Mouse (Mus musculus): ENCODE data around the gene Gmds. TPM values are rescaled to one million over a fixed set of nuclear protein-coding genes. Genes with fewer than 3 reads are reported as not detected.

The Gmds gene
- polyA plus RNA-seq, 1 experiment from 2014 or later: 40.5 TPM

DNA sequence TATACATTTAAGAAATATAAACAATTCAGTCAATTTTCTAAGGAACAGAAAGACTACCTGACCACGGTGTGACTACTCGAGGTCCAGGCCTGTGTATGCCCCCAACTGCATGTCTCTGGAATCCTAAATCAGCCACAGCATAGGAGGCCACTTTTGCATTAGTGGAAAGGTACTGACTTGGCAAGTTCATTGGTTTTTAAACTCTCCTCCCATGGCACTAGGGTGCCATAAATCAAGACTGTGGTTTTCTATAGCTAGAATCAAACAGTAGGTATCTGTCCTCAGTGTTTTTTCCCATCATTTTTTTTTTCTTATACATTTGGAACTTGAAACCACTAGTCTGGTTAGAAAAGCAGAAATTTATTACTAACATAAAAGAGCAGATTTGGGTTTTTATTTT is 68.8 kb downstream of the Gmds start:
- Histone ChIP-seq H3K4me1 (ENCODE audit: control insufficient read depth, insufficient read depth, low read length) (no peaks in the 10 kb centered on the region), H3K36me3 (ENCODE audit: control insufficient read depth, insufficient read depth, low read length) (no peaks in the 10 kb centered on the region), H3K9me3 (ENCODE audit: control insufficient read depth, low read length) (no peaks in the 10 kb centered on the region), H3K27me3 (ENCODE audit: control insufficient read depth, insufficient read depth, low read length) (no peaks in the 10 kb centered on the region), H3K9ac (replicated peaks; ENCODE audit: low read depth, low read length) (no peak overlapping the region), H3K4me2 (ENCODE audit: low read depth, low read length) (no peak overlapping the region), H3K4me3 (ENCODE audit: low read depth, low read length) (no peak overlapping the region), H3K27ac (ENCODE audit: low read depth, low read length) (no peak overlapping the region)
- WGBS: 64% methylated on average over 2 of the region's 2 CpGs
- ATAC-seq (ENCODE audit: low read depth): no peak

DNA sequence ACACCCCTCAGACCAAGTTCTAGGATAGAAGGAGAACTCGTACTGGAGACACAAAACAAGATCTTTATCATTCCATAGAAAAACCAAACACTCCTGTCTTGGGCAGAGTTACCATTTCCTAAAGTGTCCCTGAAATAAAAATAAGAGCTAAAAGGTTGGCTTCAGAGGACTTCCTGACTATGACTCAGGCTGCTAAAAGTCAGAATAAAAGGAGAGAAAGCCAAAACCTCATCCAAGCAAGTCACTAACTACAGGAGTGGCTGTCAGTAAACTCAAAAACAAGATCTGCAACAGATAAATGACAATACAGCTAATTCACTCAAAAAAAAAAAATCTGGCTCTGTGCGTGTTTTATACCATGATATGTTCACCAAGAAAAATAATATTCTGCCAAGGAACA is 69.3 kb downstream of the Gmds start:
- Histone ChIP-seq H3K9ac (replicated peaks; ENCODE audit: low read depth, low read length) (no peak overlapping the region), H3K4me3 (ENCODE audit: low read depth, low read length) (no peak overlapping the region), H3K4me1 (ENCODE audit: control insufficient read depth, insufficient read depth, low read length) (no peaks in the 10 kb centered on the region), H3K4me2 (ENCODE audit: low read depth, low read length) (no peak overlapping the region), H3K27me3 (ENCODE audit: control insufficient read depth, insufficient read depth, low read length) (no peaks in the 10 kb centered on the region), H3K36me3 (ENCODE audit: control insufficient read depth, insufficient read depth, low read length) (no peaks in the 10 kb centered on the region), H3K27ac (ENCODE audit: low read depth, low read length) (no peak overlapping the region), H3K9me3 (ENCODE audit: control insufficient read depth, low read length) (no peaks in the 10 kb centered on the region)
- no peak for ATAC-seq (ENCODE audit: low read depth)
- 91% methylated on average over 2 of the region's 2 CpGs for WGBS

DNA sequence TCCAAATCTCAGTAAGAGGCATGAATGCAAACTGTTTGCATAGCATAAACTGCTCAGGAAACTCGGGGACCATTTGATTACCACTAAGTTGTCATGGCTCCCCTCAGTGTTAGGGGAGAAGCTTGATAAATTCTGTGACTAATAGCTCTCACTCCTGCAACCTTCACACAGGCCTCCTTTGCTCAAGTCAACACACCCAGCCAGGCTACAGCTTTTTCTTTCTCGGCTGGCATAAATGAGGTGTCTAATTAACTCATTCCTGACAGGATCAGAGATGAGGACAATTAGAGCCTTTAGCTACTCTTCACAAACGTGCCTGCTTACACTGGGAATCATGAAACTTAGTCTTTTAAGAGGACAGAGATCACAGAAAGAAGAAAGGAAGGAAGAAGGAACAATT is 70.3 kb downstream of the Gmds start:
- H3K9ac ChIP-seq (replicated peaks; ENCODE audit: low read depth, low read length): no peak overlapping the region
- H3K27me3 ChIP-seq (ENCODE audit: control insufficient read depth, insufficient read depth, low read length): no peaks in the 10 kb centered on the region
- no peaks in the 10 kb centered on the region for H3K9me3 ChIP-seq (ENCODE audit: control insufficient read depth, low read length)
- H3K4me3 ChIP-seq (ENCODE audit: low read depth, low read length): no peak overlapping the region
- ATAC-seq (ENCODE audit: low read depth): no peak
- H3K27ac ChIP-seq (ENCODE audit: low read depth, low read length): no peak overlapping the region
- WGBS: 19% methylated on average over 3 of the region's 3 CpGs
- no peaks in the 10 kb centered on the region for H3K36me3 ChIP-seq (ENCODE audit: control insufficient read depth, insufficient read depth, low read length)
- no peaks in the 10 kb centered on the region for H3K4me1 ChIP-seq (ENCODE audit: control insufficient read depth, insufficient read depth, low read length)
- no peak overlapping the region for H3K4me2 ChIP-seq (ENCODE audit: low read depth, low read length)

GRCm38 (mm10) chr13:32267184-32267775 is 71.3 kb downstream of the Gmds start:
- Histone ChIP-seq H3K27me3 (ENCODE audit: control insufficient read depth, insufficient read depth, low read length) (no peaks in the 10 kb centered on the region), H3K9ac (replicated peaks; ENCODE audit: low read depth, low read length) (no peak overlapping the region), H3K9me3 (ENCODE audit: control insufficient read depth, low read length) (no peaks in the 10 kb centered on the region), H3K4me3 (ENCODE audit: low read depth, low read length) (no peak overlapping the region), H3K27ac (ENCODE audit: low read depth, low read length) (no peak overlapping the region), H3K36me3 (ENCODE audit: control insufficient read depth, insufficient read depth, low read length) (no peaks in the 10 kb centered on the region), H3K4me1 (ENCODE audit: control insufficient read depth, insufficient read depth, low read length) (no peaks in the 10 kb centered on the region), H3K4me2 (ENCODE audit: low read depth, low read length) (no peak overlapping the region)
- WGBS: 37% methylated on average over 2 of the region's 2 CpGs
- no peak for ATAC-seq (ENCODE audit: low read depth)

DNA sequence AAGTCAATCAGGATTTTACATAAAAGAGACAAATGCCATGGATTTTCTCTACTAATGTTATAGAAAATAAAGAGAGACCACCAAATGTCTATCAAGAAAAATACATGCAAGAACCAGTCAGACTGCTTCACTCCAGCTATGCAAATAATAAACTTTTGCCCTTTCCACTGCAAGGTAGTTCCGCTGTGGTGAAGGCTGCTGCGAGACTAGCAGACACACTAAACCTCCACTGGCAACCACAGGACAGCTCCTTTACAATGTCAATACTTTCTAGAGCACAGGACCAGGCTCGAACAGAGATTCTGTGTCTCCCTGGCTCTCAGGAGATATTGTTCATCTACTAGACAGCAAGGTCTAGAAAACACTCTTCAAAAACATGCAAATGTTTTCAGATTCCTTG is 71.8 kb downstream of the Gmds start:
- Histone ChIP-seq H3K9ac (replicated peaks; ENCODE audit: low read depth, low read length) (no peak overlapping the region), H3K4me3 (ENCODE audit: low read depth, low read length) (no peak overlapping the region), H3K9me3 (ENCODE audit: control insufficient read depth, low read length) (no peaks in the 10 kb centered on the region), H3K36me3 (ENCODE audit: control insufficient read depth, insufficient read depth, low read length) (no peaks in the 10 kb centered on the region), H3K4me1 (ENCODE audit: control insufficient read depth, insufficient read depth, low read length) (no peaks in the 10 kb centered on the region), H3K27me3 (ENCODE audit: control insufficient read depth, insufficient read depth, low read length) (no peaks in the 10 kb centered on the region), H3K4me2 (ENCODE audit: low read depth, low read length) (no peak overlapping the region), H3K27ac (ENCODE audit: low read depth, low read length) (no peak overlapping the region)
- ATAC-seq (ENCODE audit: low read depth): no peak
- 73% methylated on average over 3 of the region's 3 CpGs for WGBS

GRCm38 (mm10) chr13:32256121-32256520 is 82.4 kb downstream of the Gmds start:
- Histone ChIP-seq H3K27me3 (ENCODE audit: control insufficient read depth, insufficient read depth, low read length) (no peaks in the 10 kb centered on the region), H3K9me3 (ENCODE audit: control insufficient read depth, low read length) (no peaks in the 10 kb centered on the region), H3K36me3 (ENCODE audit: control insufficient read depth, insufficient read depth, low read length) (no peaks in the 10 kb centered on the region), H3K9ac (replicated peaks; ENCODE audit: low read depth, low read length) (no peak overlapping the region), H3K4me3 (ENCODE audit: low read depth, low read length) (no peak overlapping the region), H3K27ac (ENCODE audit: low read depth, low read length) (no peak overlapping the region), H3K4me1 (ENCODE audit: control insufficient read depth, insufficient read depth, low read length) (no peaks in the 10 kb centered on the region), H3K4me2 (ENCODE audit: low read depth, low read length) (no peak overlapping the region)
- WGBS: 85% methylated on average over 2 of the region's 2 CpGs
- ATAC-seq (ENCODE audit: low read depth): no peak

GRCm38 (mm10) chr13:32252276-32252675 is 86.3 kb downstream of the Gmds start:
- H3K4me2 ChIP-seq (ENCODE audit: low read depth, low read length): no peak overlapping the region
- no peak for ATAC-seq (ENCODE audit: low read depth)
- H3K9ac ChIP-seq (replicated peaks; ENCODE audit: low read depth, low read length): no peak overlapping the region
- H3K4me1 ChIP-seq (ENCODE audit: control insufficient read depth, insufficient read depth, low read length): no peaks in the 10 kb centered on the region
- H3K4me3 ChIP-seq (ENCODE audit: low read depth, low read length): no peak overlapping the region
- WGBS: 86% methylated on average over 4 of the region's 4 CpGs
- H3K27me3 ChIP-seq (ENCODE audit: control insufficient read depth, insufficient read depth, low read length): no peaks in the 10 kb centered on the region
- no peaks in the 10 kb centered on the region for H3K36me3 ChIP-seq (ENCODE audit: control insufficient read depth, insufficient read depth, low read length)
- H3K9me3 ChIP-seq (ENCODE audit: control insufficient read depth, low read length): no peaks in the 10 kb centered on the region
- H3K27ac ChIP-seq (ENCODE audit: low read depth, low read length): no peak overlapping the region

DNA sequence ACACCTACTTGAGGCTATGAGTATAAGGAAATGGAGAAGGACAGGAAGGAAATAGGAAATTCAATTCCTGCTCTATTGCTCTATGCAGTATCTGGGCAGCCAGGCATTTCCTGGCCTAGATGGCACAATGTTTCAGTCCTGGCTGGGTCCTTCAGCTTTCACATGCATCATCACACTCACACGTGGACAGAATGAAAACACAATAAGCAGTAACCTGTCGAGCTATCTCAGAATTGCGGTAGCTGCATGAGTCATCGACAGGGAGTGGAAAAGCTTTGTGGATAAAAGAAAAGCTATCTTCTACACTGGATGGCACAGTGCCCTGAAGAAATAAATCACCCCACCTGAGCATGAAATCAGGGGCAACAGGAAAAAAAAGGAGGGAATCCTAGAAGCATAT is 96.3 kb downstream of the Gmds start:
- H3K4me3 ChIP-seq (ENCODE audit: low read depth, low read length): no peak overlapping the region
- H3K4me1 ChIP-seq (ENCODE audit: control insufficient read depth, insufficient read depth, low read length): no peaks in the 10 kb centered on the region
- H3K9me3 ChIP-seq (ENCODE audit: control insufficient read depth, low read length): no peaks in the 10 kb centered on the region
- no peaks in the 10 kb centered on the region for H3K27me3 ChIP-seq (ENCODE audit: control insufficient read depth, insufficient read depth, low read length)
- H3K4me2 ChIP-seq (ENCODE audit: low read depth, low read length): no peak overlapping the region
- ATAC-seq (ENCODE audit: low read depth): no peak
- WGBS: 62% methylated on average over 4 of the region's 4 CpGs
- H3K36me3 ChIP-seq (ENCODE audit: control insufficient read depth, insufficient read depth, low read length): no peaks in the 10 kb centered on the region
- H3K9ac ChIP-seq (replicated peaks; ENCODE audit: low read depth, low read length): no peak overlapping the region
- H3K27ac ChIP-seq (ENCODE audit: low read depth, low read length): no peak overlapping the region

- Histone ChIP-seq H3K36me3 (ENCODE audit: control insufficient read depth, insufficient read depth, low read length) (no peaks in the 10 kb centered on the region), H3K9me3 (ENCODE audit: control insufficient read depth, low read length) (no peaks in the 10 kb centered on the region), H3K4me3 (ENCODE audit: low read depth, low read length) (no peak overlapping the region), H3K4me1 (ENCODE audit: control insufficient read depth, insufficient read depth, low read length) (no peaks in the 10 kb centered on the region; the same call in 1 of the 2 replicates), H3K4me2 (ENCODE audit: low read depth, low read length) (no peak overlapping the region), H3K27ac (ENCODE audit: low read depth, low read length) (no peak overlapping the region), H3K27me3 (ENCODE audit: control insufficient read depth, insufficient read depth, low read length) (no peaks in the 10 kb centered on the region), H3K9ac (replicated peaks; ENCODE audit: low read depth, low read length) (no peak overlapping the region)
- 11% methylated on average over 3 of the region's 3 CpGs for WGBS
- peak; percentile 58; the same call in 1 of the 2 replicates for ATAC-seq (ENCODE audit: low read depth)
These were observed 102.3 kb downstream of the Gmds start for GRCm38 (mm10) chr13:32236269-32236678.

Data from neural tube, embryonic 14.5 days (tissue).